Mouse (Mus musculus) bone marrow, adult 2 months (tissue): ENCODE measurements around the gene Sh3pxd2a.

Experiments
- CTCF ChIP-seq: fragments of 200-500 bp; IDR thresholded peaks from 2 replicates; pipeline ENCODE4 v1.5.1; 2011; ENCODE audit warnings: low read length, control low read depth; ENCODE audit not compliant: control insufficient read depth, insufficient read depth
- POLR2A ChIP-seq: fragments of 200-500 bp; IDR thresholded peaks from 2 replicates; pipeline ENCODE4 v1.6.1; 2011; ENCODE audit warnings: low read depth, mild to moderate bottlenecking, control low read depth, low read length, borderline replicate concordance; ENCODE audit not compliant: control insufficient read depth

DNA sequence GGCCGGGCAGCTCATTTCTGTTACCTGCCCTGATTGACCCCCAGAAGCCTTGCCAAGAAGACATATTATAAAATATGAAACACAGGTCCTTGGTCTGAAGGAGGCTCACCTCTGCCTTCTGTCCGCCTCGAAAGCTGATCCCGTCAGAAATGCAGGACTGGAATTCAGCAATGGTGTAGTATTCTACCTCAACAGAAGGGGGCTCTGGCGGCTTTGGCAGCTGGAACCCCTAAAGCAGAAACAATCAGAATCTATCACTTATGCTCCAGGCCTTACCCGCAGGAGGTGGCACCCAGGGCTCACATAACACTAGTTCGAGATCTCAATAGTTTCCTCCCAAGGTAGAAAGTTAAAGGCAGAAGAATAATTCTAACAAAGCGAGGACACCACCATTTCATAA lies 194.5 kb downstream of the Sh3pxd2a start:
- TF ChIP-seq CTCF (no peak), POLR2A (no peak)
